Comparison of ENCODE assay signal across 9 mouse cellular contexts in genomic region chr1:132321821-132322580, GRCm38 (mm10). TPM values are rescaled to one million over a fixed set of nuclear protein-coding genes. Genes with fewer than 3 reads are reported as not detected.
DNase-seq lines count a peak whose midpoint lies in the region; ATAC-seq and TF ChIP-seq lines count a peak whose summit lies in the region.
"Had no signal": no experiment of that assay in that cellular context is flagged by ENCODE, and none has a peak within 500 bp of the region (broad histone marks: within the 10 kb centered on the region; RNA-seq: fewer than 3 reads in every experiment).

No protein-coding gene starts in this region.

- H3K4me3 ChIP-seq in heart, embryonic 15.5 days, result no peak overlapping the region
- H3K4me3 ChIP-seq in brown adipose tissue, adult 24 weeks (ENCODE audit: insufficient read depth, low read depth, low read length), result no peak overlapping the region
- H3K4me3 ChIP-seq in forebrain, embryonic 15.5 days, result no peak overlapping the region
- 0 out of 2 replicates have a peak overlapping the region, but pooled peaks have one; percentile 6 for H3K4me3 ChIP-seq in midbrain, embryonic 12.5 days
- H3K4me3 ChIP-seq in left cerebral cortex, adult 2 months, result no peak overlapping the region

- no peaks in the 10 kb centered on the region for H3K9me3 ChIP-seq in heart, embryonic 15.5 days (replicated peaks)
- H3K9me3 ChIP-seq in forebrain, embryonic 15.5 days, result no peaks in the 10 kb centered on the region
- H3K9me3 ChIP-seq in midbrain, embryonic 12.5 days, result no peaks in the 10 kb centered on the region

- H3K9ac ChIP-seq in heart, embryonic 15.5 days, result 0 out of 2 replicates have a peak overlapping the region, but pooled peaks have one; percentile 13
- H3K9ac ChIP-seq in forebrain, embryonic 15.5 days (replicated peaks), result peak overlapping the region; percentile 27
- peak overlapping the region; percentile 34 for H3K9ac ChIP-seq in midbrain, embryonic 12.5 days (replicated peaks)

- intact Hi-C loops in heart, postnatal 14 days (cut with DNase I), result no loop called here
- intact Hi-C loops in left cerebral cortex, adult 2 months (cut with DNase I), result no loop called here

- H3K4me2 ChIP-seq in heart, embryonic 15.5 days, result no peak overlapping the region
- peak overlapping the region; percentile 21; the same call in 1 of the 2 replicates for H3K4me2 ChIP-seq in forebrain, embryonic 15.5 days (replicated peaks)
- peak overlapping the region; percentile 63 for H3K4me2 ChIP-seq in midbrain, embryonic 12.5 days (replicated peaks)

- H3K36me3 ChIP-seq in heart, embryonic 15.5 days, result no peaks in the 10 kb centered on the region
- no peaks in the 10 kb centered on the region for H3K36me3 ChIP-seq in forebrain, embryonic 15.5 days
- H3K36me3 ChIP-seq in midbrain, embryonic 12.5 days, result peaks cover 35% of the 10 kb centered on the region

- TF ChIP-seq CTCF in left cerebral cortex, adult 2 months (IDR thresholded peaks at IDR 0.05), result no peak

- DNase-seq in heart, postnatal 14 days, result no peak
- no peak for DNase-seq in thymus, postnatal 4 days
- DNase-seq in left cerebral cortex, adult 2 months (ENCODE audit: extremely low spot score in 1 of 2, low spot score in 2 of 2), result no peak
- no peak for DNase-seq in cerebellum, postnatal 4 days (ENCODE audit: low spot score in 2 of 2)
- DNase-seq: cerebellum, postnatal 25 days had no signal

- no peak for ATAC-seq in heart, embryonic 15.5 days (replicated peaks; ENCODE audit: insufficient number of reproducible peaks, insufficient read depth, low FRiP score, low read depth)
- no peak; the same call in 1 of the 2 replicates for ATAC-seq in forebrain, embryonic 15.5 days (replicated peaks)
- ATAC-seq in midbrain, embryonic 12.5 days (ENCODE audit: low FRiP score, low read depth), result peak; percentile 11; the same call in 1 of the 2 replicates

- peaks cover 31% of the 10 kb centered on the region for H3K4me1 ChIP-seq in heart, embryonic 15.5 days (replicated peaks)
- H3K4me1 ChIP-seq in brown adipose tissue, adult 24 weeks (ENCODE audit: control insufficient read depth, insufficient read depth, insufficient read length, low read length), result peaks cover 20% of the 10 kb centered on the region
- H3K4me1 ChIP-seq in forebrain, embryonic 15.5 days, result peaks cover 85% of the 10 kb centered on the region
- H3K4me1 ChIP-seq in midbrain, embryonic 12.5 days, result peaks cover 92% of the 10 kb centered on the region

- no peak overlapping the region for H3K27ac ChIP-seq in heart, embryonic 15.5 days
- H3K27ac ChIP-seq in brown adipose tissue, adult 24 weeks (replicated peaks; ENCODE audit: low read depth, low read length), result peak overlapping the region; percentile 14
- peak overlapping the region; percentile 95 for H3K27ac ChIP-seq in forebrain, embryonic 15.5 days (replicated peaks)
- H3K27ac ChIP-seq in midbrain, embryonic 12.5 days (replicated peaks), result peak overlapping the region; percentile 98
- no peak overlapping the region for H3K27ac ChIP-seq in left cerebral cortex, adult 2 months

- H3K27me3 ChIP-seq in heart, embryonic 15.5 days, result 0 out of 2 replicates have a peak, but pooled peaks cover 5% of the 10 kb centered on the region
- H3K27me3 ChIP-seq in forebrain, embryonic 15.5 days, result no peaks in the 10 kb centered on the region
- H3K27me3 ChIP-seq in midbrain, embryonic 12.5 days, result no peaks in the 10 kb centered on the region

- 65% methylated on average over 7 of the region's 7 CpGs for WGBS in heart, embryonic 15.5 days
- WGBS in forebrain, embryonic 15.5 days, result 22% methylated on average over 7 of the region's 7 CpGs
- 21% methylated on average over 7 of the region's 7 CpGs for WGBS in midbrain, embryonic 12.5 days

RNA-seq across cellular contexts. Expression of gene Nuak2, which starts 6.1 kb away (rescaled TPM):
- polyA plus RNA-seq in heart, embryonic 15.5 days (2015; fragmentation: Nextera tagmentation; extraction: Ambion mirVana), result 3.0 and 3.7 TPM in 2 replicates
- 1 to 10 TPM; 3.6 to 5.4 TPM for total RNA-seq in heart, postnatal 14 days (2021)
- 0.50 and 0.87 TPM in 2 replicates for polyA plus RNA-seq in brown adipose tissue, adult 24 weeks (2012; ENCODE audit: insufficient read depth, insufficient read length, missing spikeins)
- polyA plus RNA-seq in forebrain, embryonic 15.5 days (2015; fragmentation: Nextera tagmentation; extraction: Ambion mirVana), result 15.9 and 16.5 TPM in 2 replicates
- polyA plus RNA-seq in midbrain, embryonic 12.5 days (2016; fragmentation: Nextera tagmentation; extraction: Ambion mirVana), result 94.9 and 101 TPM in 2 replicates
- 1 to 10 TPM; 1.4 TPM for total RNA-seq in left cerebral cortex, adult 2 months (2021)

RNA-seq across cellular contexts. Expression of gene Klhdc8a, which starts 23.6 kb away (rescaled TPM):
- 0.33 and 0.68 TPM in 2 replicates for polyA plus RNA-seq in heart, embryonic 15.5 days (2015; fragmentation: Nextera tagmentation; extraction: Ambion mirVana)
- total RNA-seq in heart, postnatal 14 days (2021), result 10 to 100 TPM; 23.6 to 29.0 TPM
- polyA plus RNA-seq in brown adipose tissue, adult 24 weeks (2012; ENCODE audit: insufficient read depth, insufficient read length, missing spikeins), result not detected in 2 replicates
- 2.4 and 3.1 TPM in 2 replicates for polyA plus RNA-seq in forebrain, embryonic 15.5 days (2015; fragmentation: Nextera tagmentation; extraction: Ambion mirVana)
- 5.2 and 5.4 TPM in 2 replicates for polyA plus RNA-seq in midbrain, embryonic 12.5 days (2016; fragmentation: Nextera tagmentation; extraction: Ambion mirVana)
- total RNA-seq in left cerebral cortex, adult 2 months (2021), result 10 to 100 TPM; 12.2 to 13.2 TPM

Comparison
In these comparisons a context has a peak if more than half of its experiments do, and no peak if none do; other contexts are left out.
1. H3K27ac ChIP-seq: peak in brown adipose tissue, adult 24 weeks (single experiment), forebrain, embryonic 15.5 days (single experiment) and midbrain, embryonic 12.5 days (single experiment); none in heart, embryonic 15.5 days (single experiment) and left cerebral cortex, adult 2 months (single experiment).
2. Peak in every context shown above with its lines, with median percentiles within 50 percentile points of each other: H3K9ac ChIP-seq.